35 mouse cellular contexts compared by ENCODE assay signal in genomic region chr3:30713334-30713733, GRCm38 (mm10). TPM values are rescaled to one million over a fixed set of nuclear protein-coding genes. Genes with fewer than 3 reads are reported as not detected.
A peak's percentile ranks its signal among the peaks of the same experiment; 100 is the strongest.
DNase-seq lines count a peak whose midpoint lies in the region; ATAC-seq and TF ChIP-seq lines count a peak whose summit lies in the region.
"Had no signal": no experiment of that assay in that cellular context is flagged by ENCODE, and none has a peak within 500 bp of the region (broad histone marks: within the 10 kb centered on the region; RNA-seq: fewer than 3 reads in every experiment).

No protein-coding gene starts in this region.

- H3K4me3 ChIP-seq in midbrain, postnatal 0 days (ENCODE audit: low read depth, low read length), result no peak overlapping the region
- no peak overlapping the region for H3K4me3 ChIP-seq in midbrain, embryonic 10.5 days
- H3K4me3 ChIP-seq: embryonic facial prominence, embryonic 12.5 days; hindbrain, embryonic 13.5 days; liver, embryonic 12.5 days; neural tube, embryonic 15.5 days; stomach, embryonic 15.5 days had no signal

- H3K27me3 ChIP-seq in midbrain, postnatal 0 days (ENCODE audit: insufficient read depth, low read length), result no peaks in the 10 kb centered on the region
- H3K27me3 ChIP-seq in midbrain, embryonic 10.5 days (ENCODE audit: low read depth, poor library complexity, severe bottlenecking), result no peaks in the 10 kb centered on the region
- H3K27me3 ChIP-seq: embryonic facial prominence, embryonic 12.5 days; hindbrain, embryonic 13.5 days; neural tube, embryonic 15.5 days; stomach, embryonic 15.5 days had no signal

- peak; percentile 17 for DNase-seq in adrenal gland, postnatal 14 days
- DNase-seq in adrenal gland, adult 18-20 months (ENCODE audit: low spot score in 2 of 2), result no peak
- DNase-seq in kidney, adult 9 months, result peak; percentile 66
- no peak for DNase-seq in kidney, postnatal 4 days
- DNase-seq in midbrain, postnatal 0 days (ENCODE audit: low spot score), result no peak
- no peak for DNase-seq in midbrain, embryonic 10.5 days (ENCODE audit: low spot score)
- no peak for DNase-seq in layer of hippocampus, postnatal 10 days (ENCODE audit: low spot score in 2 of 2)
- DNase-seq: cerebellum, adult 11-12 months; cerebellum, adult 9-11 months; embryo, embryonic 11 days; gastrocnemius, postnatal 14 days; layer of hippocampus, postnatal 36 days; left cerebral cortex, postnatal 4 days; liver, postnatal 0 days; midbrain, embryonic 14.5 days; retina, postnatal 1 day; right cerebral cortex, postnatal 14 days; thymus, postnatal 14 days had no signal

- H3K27ac ChIP-seq in midbrain, postnatal 0 days (ENCODE audit: low read depth, low read length), result no peak overlapping the region
- no peak overlapping the region for H3K27ac ChIP-seq in midbrain, embryonic 10.5 days (replicated peaks)
- H3K27ac ChIP-seq: embryonic facial prominence, embryonic 12.5 days; hindbrain, embryonic 13.5 days; liver, embryonic 12.5 days; macrophage; neural tube, embryonic 15.5 days; stomach, embryonic 15.5 days had no signal

- H3K4me1 ChIP-seq in midbrain, postnatal 0 days (ENCODE audit: insufficient read depth, low read length), result no peaks in the 10 kb centered on the region
- H3K4me1 ChIP-seq in midbrain, embryonic 10.5 days, result no peaks in the 10 kb centered on the region
- H3K4me1 ChIP-seq: embryonic facial prominence, embryonic 12.5 days; hindbrain, embryonic 13.5 days; liver, embryonic 12.5 days; neural tube, embryonic 15.5 days; stomach, embryonic 15.5 days had no signal

- no peak for ATAC-seq in midbrain, postnatal 0 days (ENCODE audit: low FRiP score)
- ATAC-seq: activated CD4-positive, CD25-positive, alpha-beta regulatory T cell, adult 4 months; forebrain, embryonic 14.5 days; liver, embryonic 12.5 days; liver, postnatal 0 days had no signal

- TF ChIP-seq CTCF in midbrain, postnatal 0 days (IDR thresholded peaks at IDR 0.05), result peak; percentile 10; the same call in 1 of the 2 replicates

- H3K9me3 ChIP-seq in midbrain, postnatal 0 days (ENCODE audit: low read length), result no peaks in the 10 kb centered on the region
- H3K9me3 ChIP-seq in midbrain, embryonic 10.5 days (replicated peaks), result no peaks in the 10 kb centered on the region
- H3K9me3 ChIP-seq: embryonic facial prominence, embryonic 12.5 days; hindbrain, embryonic 13.5 days; liver, embryonic 12.5 days; neural tube, embryonic 15.5 days; stomach, embryonic 15.5 days had no signal

- no peaks in the 10 kb centered on the region for H3K36me3 ChIP-seq in midbrain, postnatal 0 days (ENCODE audit: insufficient read depth, low read length)
- no peaks in the 10 kb centered on the region for H3K36me3 ChIP-seq in midbrain, embryonic 10.5 days
- H3K36me3 ChIP-seq: embryonic facial prominence, embryonic 12.5 days; hindbrain, embryonic 13.5 days; liver, embryonic 12.5 days; neural tube, embryonic 15.5 days; stomach, embryonic 15.5 days had no signal

- no peak overlapping the region for H3K9ac ChIP-seq in midbrain, postnatal 0 days (replicated peaks; ENCODE audit: low read length, poor library complexity, severe bottlenecking)
- H3K9ac ChIP-seq: embryonic facial prominence, embryonic 12.5 days; hindbrain, embryonic 13.5 days; liver, embryonic 12.5 days; liver, postnatal 0 days; neural tube, embryonic 15.5 days; stomach, embryonic 15.5 days had no signal

- 88% methylated on average over 1 of the region's 1 CpGs for WGBS in midbrain, postnatal 0 days
- WGBS in midbrain, embryonic 10.5 days, result 94% methylated on average over 1 of the region's 1 CpGs

- no peak overlapping the region for H3K4me2 ChIP-seq in midbrain, postnatal 0 days (ENCODE audit: low read depth, low read length, poor library complexity, severe bottlenecking)
- H3K4me2 ChIP-seq: embryonic facial prominence, embryonic 12.5 days; hindbrain, embryonic 13.5 days; liver, embryonic 12.5 days; neural tube, embryonic 15.5 days; stomach, embryonic 15.5 days had no signal

RNA-seq across cellular contexts. Expression of gene Lrrc31, which starts 13.7 kb away (rescaled TPM):
- total RNA-seq in adrenal gland, postnatal 14 days (2021), result 0.15 TPM in 1 of 2 replicates, not detected in the other
- under 1 TPM in 1 of 2 experiments, not detected in 1; 0.19 TPM for total RNA-seq in adrenal gland, adult 18-20 months (2021)
- total RNA-seq in midbrain, postnatal 0 days (2014; rRNA removed), result not detected in 2 replicates
- polyA plus RNA-seq in midbrain, postnatal 0 days (2015; fragmentation: Nextera tagmentation; extraction: Ambion mirVana), result not detected in 2 replicates
- not detected in 2 replicates for polyA plus RNA-seq in midbrain, embryonic 10.5 days (2016; fragmentation: Nextera tagmentation; extraction: Ambion mirVana)
- not detected for total RNA-seq in layer of hippocampus, postnatal 10 days (2021)
- total RNA-seq: gastrocnemius, postnatal 14 days; granulocyte monocyte progenitor cell, adult 5-6 weeks; layer of hippocampus, postnatal 36 days; left cerebral cortex, postnatal 4 days; megakaryocyte-erythroid progenitor cell, adult 5-6 weeks had no signal
- polyA plus RNA-seq: activated CD4-positive, CD25-positive, alpha-beta regulatory T cell, adult 4 months; embryonic facial prominence, embryonic 12.5 days; forebrain, embryonic 14.5 days; heart, embryonic 14.5 days; liver, embryonic 12.5 days; macrophage; midbrain, embryonic 14.5 days; neural tube, embryonic 15.5 days had no signal

RNA-seq across cellular contexts. Expression of gene Samd7, which starts 32.8 kb away (rescaled TPM):
- not detected in 2 replicates for total RNA-seq in adrenal gland, postnatal 14 days (2021)
- not detected for total RNA-seq in adrenal gland, adult 18-20 months (2021)
- total RNA-seq in midbrain, postnatal 0 days (2014; rRNA removed), result 0.05 and 0.33 TPM in 2 replicates
- polyA plus RNA-seq in midbrain, postnatal 0 days (2015; fragmentation: Nextera tagmentation; extraction: Ambion mirVana), result 0.17 and 0.26 TPM in 2 replicates
- not detected in 2 replicates for polyA plus RNA-seq in midbrain, embryonic 10.5 days (2016; fragmentation: Nextera tagmentation; extraction: Ambion mirVana)
- total RNA-seq in layer of hippocampus, postnatal 10 days (2021), result under 1 TPM in 1 of 2 experiments, not detected in 1; 0.13 TPM
- total RNA-seq: granulocyte monocyte progenitor cell, adult 5-6 weeks; heart, postnatal 25 days; layer of hippocampus, adult 8-10 months; layer of hippocampus, postnatal 36 days; megakaryocyte-erythroid progenitor cell, adult 5-6 weeks had no signal
- polyA plus RNA-seq: embryonic facial prominence, embryonic 12.5 days; forebrain, embryonic 14.5 days; heart, embryonic 14.5 days; hindbrain, embryonic 13.5 days; limb, embryonic 14.5 days; liver, embryonic 12.5 days; lung, embryonic 16.5 days; macrophage; midbrain, embryonic 14.5 days; neural tube, embryonic 15.5 days; small intestine, adult 2 months; stomach, embryonic 15.5 days; urinary bladder, adult 2 months had no signal

Comparison
In these comparisons a context has a peak if more than half of its experiments do, and no peak if none do; other contexts are left out.
1. DNase-seq: peak in adrenal gland, postnatal 14 days (single experiment) and kidney, adult 9 months (single experiment); none in adrenal gland, adult 18-20 months (0 of 2), kidney, postnatal 4 days (0 of 2), midbrain, postnatal 0 days (single experiment), midbrain, embryonic 10.5 days (single experiment) and layer of hippocampus, postnatal 10 days (0 of 2).